Mouse (Mus musculus) NIH3T3 (cell line): ENCODE data around the gene Slc1a5.

Source experiments
- DNase-seq: peaks from one replicate; pipeline ENCODE4 v3.0.0-alpha.2; 2012; ENCODE audit warnings: low read depth

The Slc1a5 gene

GRCm38 (mm10) chr7:16819794-16820193 lies 38.7 kb downstream of the Slc1a5 start:
- no peak for DNase-seq

DNA sequence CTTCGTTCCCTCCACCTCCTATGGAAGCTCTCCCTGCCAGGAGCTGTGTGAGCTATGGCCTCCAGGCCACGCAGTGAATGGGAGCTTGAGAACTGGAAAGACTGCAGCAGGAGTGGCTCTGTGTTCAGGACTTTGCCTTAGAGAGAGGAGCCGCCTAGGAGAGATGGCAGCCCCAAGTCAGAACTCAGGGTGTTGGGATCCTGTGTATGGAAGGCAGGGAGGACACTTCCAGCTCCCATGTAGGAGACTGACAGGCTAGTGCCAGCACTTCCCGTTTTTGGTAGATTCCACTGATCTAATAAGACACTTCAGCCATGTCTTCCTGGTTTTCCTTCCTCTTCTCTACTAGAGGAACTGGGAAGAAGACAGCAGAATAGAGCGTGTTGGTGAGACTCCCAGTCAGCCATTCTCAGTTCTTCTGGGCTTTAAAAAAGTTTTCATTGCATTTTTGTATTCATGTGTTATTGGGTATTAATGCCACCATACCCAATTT lies 39.2 kb downstream of the Slc1a5 start:
- no peak for DNase-seq

- DNase-seq = no peak
Observed at GRCm38 (mm10) chr7:16821091-16821490, 40.0 kb downstream of the Slc1a5 start.

- no peak for DNase-seq
Observed at GRCm38 (mm10) chr7:16821669-16822101, 40.5 kb downstream of the Slc1a5 start.

GRCm38 (mm10) chr7:16823734-16824133 lies 42.6 kb downstream of the Slc1a5 start:
- DNase-seq = no peak

GRCm38 (mm10) chr7:16825785-16826184 lies 44.6 kb downstream of the Slc1a5 start:
- peak; percentile 42 for DNase-seq

DNA sequence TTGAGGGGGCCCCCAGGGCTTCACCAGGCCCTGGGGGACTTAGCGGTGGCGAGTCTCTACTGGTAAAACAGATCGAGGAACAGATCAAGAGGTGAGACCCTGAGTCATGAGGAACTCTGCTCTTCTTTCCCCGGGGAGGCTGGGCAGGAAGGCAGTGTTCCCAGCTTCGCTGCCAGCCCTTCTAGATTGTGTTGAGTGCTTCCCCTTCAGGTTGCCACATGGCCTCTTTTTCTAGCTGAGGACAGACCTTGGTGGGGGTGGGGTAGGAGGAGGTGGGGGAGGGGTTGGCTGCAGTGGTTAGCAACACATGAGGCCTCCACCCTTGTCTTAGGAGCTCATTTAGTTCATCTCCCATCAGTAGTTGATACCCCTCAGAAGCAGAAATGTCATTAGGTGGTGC lies 45.4 kb downstream of the Slc1a5 start:
- no peak for DNase-seq

GRCm38 (mm10) chr7:16827274-16827673 lies 46.1 kb downstream of the Slc1a5 start:
- DNase-seq = no peak

- DNase-seq = no peak
Observed at GRCm38 (mm10) chr7:16830449-16830848, 49.3 kb downstream of the Slc1a5 start.

DNA sequence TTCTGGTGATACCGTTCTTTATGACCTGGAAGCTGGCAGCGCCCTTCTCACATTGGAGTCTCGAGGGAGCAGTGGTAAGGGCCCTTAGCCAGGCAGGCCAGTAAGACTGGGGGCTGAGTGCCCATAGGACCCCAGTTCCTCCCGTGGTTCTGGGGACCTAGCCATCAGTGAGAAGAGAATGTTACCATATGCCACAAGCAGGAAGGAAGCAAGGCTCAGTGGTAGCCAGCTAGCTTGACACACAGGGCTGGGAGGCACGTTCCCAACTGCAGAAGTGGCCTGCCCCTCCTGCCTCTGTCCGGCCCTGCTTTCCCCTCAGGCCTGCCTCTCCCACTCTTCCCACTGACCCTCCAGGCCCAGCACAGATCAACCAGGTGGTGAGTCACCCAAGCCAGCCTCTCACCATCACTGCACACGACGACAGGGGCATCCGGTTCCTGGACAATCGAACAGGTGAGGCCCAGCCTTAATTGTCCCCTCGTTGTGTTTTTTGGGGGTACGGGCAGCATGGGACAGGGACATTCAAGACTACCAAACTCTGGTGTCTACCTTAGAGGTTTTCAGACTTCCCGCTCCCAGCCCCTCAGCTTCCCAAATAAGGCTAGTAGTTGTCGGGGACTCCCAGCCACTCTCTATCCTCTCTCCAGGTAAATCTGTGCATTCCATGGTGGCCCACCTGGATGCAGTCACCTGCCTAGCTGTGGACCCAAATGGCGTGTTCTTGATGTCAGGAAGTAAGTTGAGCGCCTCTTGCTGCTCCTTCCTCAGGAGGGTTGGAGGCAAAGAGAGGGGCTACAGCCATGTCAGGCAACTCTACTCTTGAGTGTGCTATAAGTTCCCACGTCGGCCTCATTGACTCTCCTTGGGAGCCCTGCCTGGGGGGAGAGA lies 57.0 kb downstream of the Slc1a5 start:
- no peak for DNase-seq

- no peak for DNase-seq
Observed at GRCm38 (mm10) chr7:16838804-16839426, 57.8 kb downstream of the Slc1a5 start.

DNA sequence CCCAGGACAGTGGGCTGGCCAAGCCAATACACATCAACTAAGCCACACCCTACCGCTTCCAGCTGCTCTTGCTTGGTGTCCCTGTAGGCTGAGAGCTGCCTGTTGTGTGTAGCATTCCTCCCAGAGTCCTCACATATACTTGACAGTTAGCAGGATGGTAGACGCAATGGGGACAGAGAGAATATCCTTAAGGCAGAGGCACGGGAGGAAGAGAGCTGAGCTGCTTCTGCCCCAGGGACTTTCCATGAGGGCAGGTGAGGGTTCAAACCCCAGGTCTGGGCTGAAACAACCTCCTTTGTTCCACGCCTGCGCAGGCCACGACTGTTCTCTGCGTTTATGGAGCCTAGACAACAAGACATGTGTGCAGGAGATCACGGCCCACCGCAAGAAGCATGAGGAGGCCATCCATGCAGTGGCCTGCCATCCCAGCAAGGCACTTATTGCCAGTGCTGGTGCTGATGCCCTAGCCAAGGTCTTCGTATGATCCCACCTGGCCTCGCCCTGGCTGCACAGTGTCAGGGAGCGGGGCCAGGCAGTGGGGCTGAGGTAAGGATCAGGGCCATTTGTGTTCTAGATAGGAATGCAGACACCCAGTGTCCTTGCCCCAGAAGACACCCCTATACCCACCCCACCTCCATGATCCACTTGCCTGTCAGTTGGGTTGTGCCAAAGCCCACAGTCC lies 58.4 kb downstream of the Slc1a5 start:
- DNase-seq = no peak

DNA sequence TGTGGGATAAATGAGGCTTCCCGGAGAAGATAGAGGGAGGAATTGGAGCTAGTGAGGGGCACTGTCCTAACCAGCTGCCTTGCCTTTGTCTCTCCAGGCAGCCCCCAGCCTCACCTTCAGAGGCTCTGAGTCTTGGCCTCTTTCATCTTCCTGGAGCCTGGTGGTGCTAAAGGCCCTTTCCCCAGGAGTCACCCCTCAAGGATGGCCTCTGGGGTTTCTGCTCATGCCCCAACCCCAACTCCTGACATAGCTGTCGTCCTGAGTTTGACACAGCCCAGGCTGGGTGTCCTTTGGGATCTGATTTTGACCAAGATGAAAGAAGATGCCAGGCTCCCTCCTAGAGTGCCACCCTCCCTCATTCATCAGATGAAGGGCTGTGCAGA lies 59.0 kb downstream of the Slc1a5 start:
- no peak for DNase-seq

DNA sequence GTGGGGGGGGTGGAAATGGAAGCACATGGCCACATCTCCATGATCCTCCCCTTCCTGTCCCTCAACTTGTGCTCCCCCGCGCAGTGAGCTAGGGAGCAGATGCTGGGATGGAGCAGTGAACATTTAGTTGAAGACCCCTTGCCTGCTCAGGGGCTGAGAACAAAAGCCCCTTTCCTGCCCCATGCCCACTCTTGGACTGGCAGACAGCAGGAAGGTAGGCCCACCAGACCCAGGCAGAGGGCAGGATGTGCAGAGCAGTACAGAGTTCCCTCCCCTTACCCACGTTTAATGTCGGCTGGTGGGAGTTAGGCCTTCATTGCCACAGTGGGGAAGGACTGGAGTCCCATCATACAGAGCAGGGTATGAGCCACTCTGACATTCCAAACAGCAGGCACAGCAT lies 59.9 kb downstream of the Slc1a5 start:
- DNase-seq = no peak

DNA sequence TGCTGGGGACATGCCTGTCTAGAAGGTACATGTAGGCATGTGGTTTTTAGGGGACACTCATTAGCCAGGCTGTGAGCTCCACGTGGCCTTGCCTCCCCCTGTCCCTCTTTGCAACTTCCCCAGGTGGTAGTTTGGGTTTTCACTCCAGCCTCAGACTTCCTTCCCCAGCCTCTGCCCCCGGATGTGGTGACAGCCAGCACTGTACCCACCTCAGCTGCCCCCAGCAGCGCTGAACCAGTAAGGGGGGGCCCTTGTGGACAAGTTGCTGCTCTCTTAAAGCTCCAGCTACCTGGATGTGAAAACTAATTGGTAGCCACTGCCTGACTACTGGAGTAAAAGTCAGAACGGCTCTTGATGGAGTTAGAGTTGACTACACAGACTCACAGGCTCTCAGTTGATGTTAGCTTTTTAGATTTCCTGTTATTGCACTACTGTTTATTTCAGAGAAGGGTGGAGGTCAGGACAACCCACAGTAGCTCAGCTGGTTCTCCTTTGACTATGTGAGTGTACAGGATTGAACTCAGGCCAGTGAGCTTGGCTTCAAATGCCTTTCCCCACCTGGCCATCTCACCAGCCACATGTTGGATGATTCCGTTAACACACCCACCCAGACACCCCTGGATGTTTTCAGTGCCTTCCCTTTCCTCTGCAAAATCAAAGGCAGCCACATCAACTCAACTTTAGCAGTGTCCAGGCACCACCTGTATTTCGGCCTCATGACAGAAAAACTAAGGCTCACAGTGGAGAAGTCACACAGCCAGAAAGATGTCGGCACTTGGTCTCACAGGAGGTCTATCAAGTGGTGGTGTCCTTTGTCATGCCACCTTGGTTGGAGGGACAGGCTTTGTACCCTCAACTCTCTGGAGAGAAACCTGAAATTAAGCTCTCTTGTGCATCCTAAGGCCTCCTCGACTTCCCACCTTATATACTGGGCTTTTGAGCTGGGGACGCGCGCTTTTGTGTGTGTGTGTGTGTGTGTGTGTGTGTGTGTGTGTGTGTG lies 60.7 kb downstream of the Slc1a5 start:
- DNase-seq = no peak

DNA sequence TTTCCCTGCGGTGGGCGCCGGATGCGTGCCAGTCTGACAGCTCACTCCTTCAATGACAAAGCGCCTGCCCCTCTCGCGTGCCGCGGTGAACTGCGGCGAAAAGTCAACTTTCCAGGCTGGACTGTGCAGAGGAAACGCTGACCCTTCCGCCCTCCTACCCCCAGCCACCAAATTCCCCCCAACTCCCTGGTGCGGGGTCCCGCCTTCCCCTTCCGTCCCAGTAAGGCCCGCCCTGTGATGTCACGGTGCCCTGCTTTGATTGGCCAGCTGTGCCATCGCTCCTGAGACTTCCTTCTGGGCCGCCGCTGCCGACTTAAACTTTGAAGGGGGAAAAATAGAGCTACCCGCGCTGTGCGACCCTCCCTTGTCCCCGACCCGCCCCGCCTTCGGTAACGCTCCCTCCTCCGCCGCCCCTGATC lies 61.5 kb downstream of the Slc1a5 start, which contains the start of gene Prkd2:
TSS of gene Prkd2 (plus strand) at position 258 of the 419 bp plus-strand sequence.
- DNase-seq = peak; percentile 87

DNA sequence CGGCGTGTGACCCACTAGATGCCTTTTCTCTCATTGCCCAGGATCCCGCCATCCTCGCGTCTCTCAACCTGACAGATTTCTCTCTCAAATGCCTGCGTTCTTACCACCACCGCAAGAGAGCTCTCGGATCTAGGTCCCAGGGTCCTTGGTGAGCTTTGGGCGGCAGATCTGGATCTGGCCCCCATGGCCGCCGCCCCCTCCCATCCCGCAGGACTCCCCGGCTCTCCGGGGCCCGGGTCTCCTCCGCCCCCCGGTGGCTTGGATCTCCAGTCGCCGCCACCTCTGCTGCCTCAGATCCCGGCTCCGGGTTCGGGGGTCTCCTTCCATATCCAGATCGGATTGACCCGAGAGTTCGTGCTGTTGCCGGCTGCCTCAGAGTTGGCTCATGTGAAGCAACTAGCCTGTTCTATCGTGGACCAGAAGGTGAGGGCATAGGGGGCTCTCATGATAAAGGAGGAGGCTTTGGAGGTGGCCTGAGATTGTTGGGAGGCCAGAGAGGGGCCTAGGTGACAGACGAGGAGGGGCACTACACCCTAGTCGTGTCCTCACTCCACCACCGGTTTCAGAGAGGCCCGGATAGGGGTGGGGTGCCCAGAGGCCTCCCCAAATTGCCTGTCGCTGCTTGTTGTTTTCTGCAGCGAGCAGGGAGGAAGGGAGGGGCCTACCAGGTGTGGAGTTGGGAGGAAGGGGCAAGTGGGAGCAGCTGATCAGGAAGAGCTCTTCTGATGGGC lies 62.5 kb downstream of the Slc1a5 start:
- DNase-seq = peak; percentile 37

DNA sequence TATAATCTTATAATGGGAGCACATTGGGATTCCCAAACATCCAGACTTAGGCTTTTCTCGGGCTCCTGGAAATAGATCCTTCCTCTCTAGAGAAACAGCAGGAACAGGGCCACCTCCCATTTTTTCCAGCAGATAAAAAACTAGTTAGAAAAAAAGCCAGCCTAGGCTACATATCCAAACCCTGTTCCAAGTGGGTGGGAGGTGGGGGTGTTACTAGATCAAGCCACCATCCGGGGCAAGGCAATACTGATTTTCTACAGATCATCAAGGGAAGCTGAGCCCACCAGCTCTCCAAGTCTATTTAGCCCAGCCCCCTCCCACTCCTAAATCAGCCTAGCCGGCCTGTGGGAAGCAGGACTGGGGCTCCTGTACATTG lies 63.5 kb downstream of the Slc1a5 start:
- DNase-seq = no peak

GRCm38 (mm10) chr7:16845072-16845819 lies 64.1 kb downstream of the Slc1a5 start:
- no peak for DNase-seq

GRCm38 (mm10) chr7:16845820-16846167 lies 64.7 kb downstream of the Slc1a5 start:
- no peak for DNase-seq
